8 mouse cellular contexts compared by ENCODE assay signal in the genomic region with DNA sequence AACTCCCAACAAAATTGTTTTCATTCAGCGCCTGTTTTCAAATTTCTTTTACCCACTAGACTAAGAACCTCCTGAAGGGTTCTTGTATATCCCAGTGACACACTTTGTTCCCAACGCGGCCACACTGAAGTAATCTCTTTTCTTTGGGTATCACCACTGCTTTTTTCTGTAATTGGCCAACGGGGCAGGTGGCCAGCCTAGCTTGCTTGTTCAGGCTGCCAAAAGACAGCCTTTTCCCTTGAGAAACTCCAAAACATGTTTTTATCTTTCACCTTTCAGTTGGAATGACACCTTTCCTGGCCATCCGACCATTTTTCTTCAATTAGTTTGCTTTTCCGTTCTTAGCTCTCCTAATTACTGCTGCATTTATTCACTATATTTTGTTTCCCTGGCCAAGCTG. TPM values are rescaled to one million over a fixed set of nuclear protein-coding genes. Genes with fewer than 3 reads are reported as not detected.
DNase-seq lines count a peak whose midpoint lies in the region; ATAC-seq and TF ChIP-seq lines count a peak whose summit lies in the region.

No protein-coding gene starts in this region.

- H3K4me1 ChIP-seq in megakaryocyte, embryonic 14.5 days = peaks cover 46% of the 10 kb centered on the region
- peaks cover 5% of the 10 kb centered on the region; the same call in 1 of the 2 replicates for H3K4me1 ChIP-seq in limb, embryonic 11.5 days (ENCODE audit: control insufficient read depth, insufficient read depth, low read length)
- peaks cover 5% of the 10 kb centered on the region; the same call in 1 of the 2 replicates for H3K4me1 ChIP-seq in small intestine, adult 2 months (ENCODE audit: control insufficient read depth, insufficient read depth, insufficient read length, low read length)

- peak overlapping the region; percentile 44 for H3K4me2 ChIP-seq in limb, embryonic 11.5 days (ENCODE audit: low read depth, severe bottlenecking)

- TF ChIP-seq POLR2A in small intestine, adult 2 months (IDR thresholded peaks at IDR 0.05; ENCODE audit: low read depth, low read length) = no peak

- peaks cover 4% of the 10 kb centered on the region for H3K36me3 ChIP-seq in megakaryocyte, embryonic 14.5 days (replicated peaks; ENCODE audit: low read length)
- H3K36me3 ChIP-seq in limb, embryonic 11.5 days (ENCODE audit: control insufficient read depth, insufficient read depth, low read length) = no peaks in the 10 kb centered on the region
- no peaks in the 10 kb centered on the region for H3K36me3 ChIP-seq in small intestine, adult 2 months (ENCODE audit: control insufficient read depth, insufficient read depth, low read length)

- peak; percentile 39 for DNase-seq in adrenal gland, postnatal 10 days
- no peak for DNase-seq in adrenal gland, adult (ENCODE audit: inconsistent age in 2 of 2, low spot score in 1 of 2)
- DNase-seq in limb, embryonic 11.5 days (ENCODE audit: low spot score) = no peak
- DNase-seq in thymus, postnatal 36 days = no peak
- DNase-seq in gastrocnemius, postnatal 14 days = no peak

- H3K9ac ChIP-seq in limb, embryonic 11.5 days (ENCODE audit: low read length) = no peak overlapping the region

- ATAC-seq in megakaryocyte, adult 5-6 weeks (ENCODE audit: poor library complexity, severe bottlenecking) = no peak
- no peak for ATAC-seq in limb, embryonic 11.5 days (ENCODE audit: insufficient number of reproducible peaks, low FRiP score, low TSS enrichment, low read depth)

- 70% methylated on average over 6 of the region's 6 CpGs for WGBS in limb, embryonic 11.5 days
- WGBS in small intestine, adult 2 months = 55% methylated on average over 6 of the region's 6 CpGs

- H3K9me3 ChIP-seq in megakaryocyte, embryonic 14.5 days = no peaks in the 10 kb centered on the region
- H3K9me3 ChIP-seq in limb, embryonic 11.5 days (ENCODE audit: control insufficient read depth, low read length) = no peaks in the 10 kb centered on the region

- intact Hi-C loops in gastrocnemius, postnatal 14 days (cut with DNase I; ENCODE audit: low total_unique reads) = loop anchor here (10.0 kb wide), 1 partner anchor 51 kb away; no protein-coding TSS in a partner anchor

- no peak overlapping the region for H3K27ac ChIP-seq in limb, embryonic 11.5 days (replicated peaks; ENCODE audit: low read depth, low read length)
- H3K27ac ChIP-seq in small intestine, adult 2 months (ENCODE audit: insufficient read depth, low read depth, low read length) = peak overlapping the region; percentile 40; the same call in 1 of the 2 replicates

- peak overlapping the region; percentile 96 for H3K4me3 ChIP-seq in megakaryocyte, embryonic 14.5 days (replicated peaks)
- peak overlapping the region; percentile 81; the same call in 1 of the 2 replicates for H3K4me3 ChIP-seq in limb, embryonic 11.5 days (ENCODE audit: low read depth, low read length)
- H3K4me3 ChIP-seq in small intestine, adult 2 months (ENCODE audit: low read depth, low read length) = peak overlapping the region; percentile 52

- TF ChIP-seq CTCF in small intestine, adult 2 months (IDR thresholded peaks at IDR 0.05; ENCODE audit: extremely low read depth, insufficient read length, insufficient replicate concordance, low read depth, low read length) = no peak

- peaks cover 16% of the 10 kb centered on the region for H3K27me3 ChIP-seq in megakaryocyte, embryonic 14.5 days (replicated peaks)
- H3K27me3 ChIP-seq in limb, embryonic 11.5 days (ENCODE audit: control insufficient read depth, insufficient read depth, low read length) = no peaks in the 10 kb centered on the region
- no peaks in the 10 kb centered on the region for H3K27me3 ChIP-seq in small intestine, adult 2 months (ENCODE audit: control insufficient read depth, insufficient read depth, low read length)

RNA-seq across cellular contexts. Expression of a gene that starts 0.5 kb away (rescaled TPM):
- total RNA-seq in adrenal gland, postnatal 10 days (2021) = 10 to 100 TPM; 17.3 to 21.1 TPM
- 3.1 and 3.3 TPM in 2 replicates for polyA plus RNA-seq in megakaryocyte, embryonic 14.5 days (2012; ENCODE audit: insufficient read depth, low replicate concordance)
- 15.8 and 17.7 TPM in 2 replicates for total RNA-seq in megakaryocyte, adult 5-6 weeks (2015)
- total RNA-seq in megakaryocyte, adult 5-6 weeks (2017) = 22.9 and 24.1 TPM in 2 replicates
- polyA plus RNA-seq in limb, embryonic 11.5 days (2014; fragmentation: Nextera tagmentation; extraction: Ambion mirVana) = 128 and 135 TPM in 2 replicates
- 3.6 and 5.4 TPM in 2 replicates for polyA plus RNA-seq in small intestine, adult 2 months (2012; rRNA removed)
- total RNA-seq in gastrocnemius, postnatal 14 days (2021) = 10 to 100 TPM in 1 of 2 experiments, 1 to 10 TPM in 1; 10.0 to 13.2 TPM

RNA-seq across cellular contexts. Expression of a gene that starts 34.9 kb away (rescaled TPM):
- 100 to 1,000 TPM; 147 to 449 TPM for total RNA-seq in adrenal gland, postnatal 10 days (2021)
- polyA plus RNA-seq in megakaryocyte, embryonic 14.5 days (2012; ENCODE audit: insufficient read depth, low replicate concordance) = 627 and 878 TPM in 2 replicates
- 18.6 and 24.3 TPM in 2 replicates for total RNA-seq in megakaryocyte, adult 5-6 weeks (2015)
- 32.5 and 48.1 TPM in 2 replicates for total RNA-seq in megakaryocyte, adult 5-6 weeks (2017)
- polyA plus RNA-seq in limb, embryonic 11.5 days (2014; fragmentation: Nextera tagmentation; extraction: Ambion mirVana) = 81.4 and 82.2 TPM in 2 replicates
- 966 and 1,593 TPM in 2 replicates for polyA plus RNA-seq in small intestine, adult 2 months (2012; rRNA removed)
- 100 to 1,000 TPM in 1 of 2 experiments, 10 to 100 TPM in 1; 18.6 to 129 TPM for total RNA-seq in gastrocnemius, postnatal 14 days (2021)

RNA-seq across cellular contexts. Expression of a gene that starts 41.4 kb away (rescaled TPM):
- total RNA-seq in adrenal gland, postnatal 10 days (2021) = 100 to 1,000 TPM in 1 of 2 experiments, 10 to 100 TPM in 1; 67.8 to 348 TPM
- 368 and 523 TPM in 2 replicates for polyA plus RNA-seq in megakaryocyte, embryonic 14.5 days (2012; ENCODE audit: insufficient read depth, low replicate concordance)
- 0.76 and 2.8 TPM in 2 replicates for total RNA-seq in megakaryocyte, adult 5-6 weeks (2015)
- 2.0 and 4.2 TPM in 2 replicates for total RNA-seq in megakaryocyte, adult 5-6 weeks (2017)
- 21.7 and 23.2 TPM in 2 replicates for polyA plus RNA-seq in limb, embryonic 11.5 days (2014; fragmentation: Nextera tagmentation; extraction: Ambion mirVana)
- 50.1 and 80.3 TPM in 2 replicates for polyA plus RNA-seq in small intestine, adult 2 months (2012; rRNA removed)
- total RNA-seq in gastrocnemius, postnatal 14 days (2021) = 100 to 1,000 TPM in 1 of 2 experiments, 10 to 100 TPM in 1; 20.2 to 206 TPM

Comparison
In these comparisons a context has a peak if more than half of its experiments do, and no peak if none do; other contexts are left out.
1. RNA of a gene that starts 41.4 kb away (total RNA-seq): 67.8 to 348 TPM in adrenal gland, postnatal 10 days and 20.2 to 206 TPM in gastrocnemius, postnatal 14 days; 0.76 to 4.2 TPM in megakaryocyte, adult 5-6 weeks; every median in the first group is over 4 times any median in the second.
2. Peak in every context shown above with its lines, with median percentiles within 50 percentile points of each other: H3K4me3 ChIP-seq.